Mouse (Mus musculus) layer of hippocampus, postnatal 10 days (tissue): ENCODE results near the gene Pitpna. TPM values are rescaled to one million over a fixed set of nuclear protein-coding genes. Genes with fewer than 3 reads are reported as not detected.

Source experiments
- DNase-seq, 2 experiments: peaks; one replicate each; pipeline ENCODE4 v3.0.0; 2021; ENCODE audit warnings: low spot score in 2 of 2
- total RNA-seq, 2 experiments: library from RNA; stranded (reverse); gene quantifications; 2 replicates each; pipeline ENCODE4 v1.2.3; 2021

Gene Pitpna
- total RNA-seq, 2 experiments from 2014 or later: 310 to 313 TPM

DNA sequence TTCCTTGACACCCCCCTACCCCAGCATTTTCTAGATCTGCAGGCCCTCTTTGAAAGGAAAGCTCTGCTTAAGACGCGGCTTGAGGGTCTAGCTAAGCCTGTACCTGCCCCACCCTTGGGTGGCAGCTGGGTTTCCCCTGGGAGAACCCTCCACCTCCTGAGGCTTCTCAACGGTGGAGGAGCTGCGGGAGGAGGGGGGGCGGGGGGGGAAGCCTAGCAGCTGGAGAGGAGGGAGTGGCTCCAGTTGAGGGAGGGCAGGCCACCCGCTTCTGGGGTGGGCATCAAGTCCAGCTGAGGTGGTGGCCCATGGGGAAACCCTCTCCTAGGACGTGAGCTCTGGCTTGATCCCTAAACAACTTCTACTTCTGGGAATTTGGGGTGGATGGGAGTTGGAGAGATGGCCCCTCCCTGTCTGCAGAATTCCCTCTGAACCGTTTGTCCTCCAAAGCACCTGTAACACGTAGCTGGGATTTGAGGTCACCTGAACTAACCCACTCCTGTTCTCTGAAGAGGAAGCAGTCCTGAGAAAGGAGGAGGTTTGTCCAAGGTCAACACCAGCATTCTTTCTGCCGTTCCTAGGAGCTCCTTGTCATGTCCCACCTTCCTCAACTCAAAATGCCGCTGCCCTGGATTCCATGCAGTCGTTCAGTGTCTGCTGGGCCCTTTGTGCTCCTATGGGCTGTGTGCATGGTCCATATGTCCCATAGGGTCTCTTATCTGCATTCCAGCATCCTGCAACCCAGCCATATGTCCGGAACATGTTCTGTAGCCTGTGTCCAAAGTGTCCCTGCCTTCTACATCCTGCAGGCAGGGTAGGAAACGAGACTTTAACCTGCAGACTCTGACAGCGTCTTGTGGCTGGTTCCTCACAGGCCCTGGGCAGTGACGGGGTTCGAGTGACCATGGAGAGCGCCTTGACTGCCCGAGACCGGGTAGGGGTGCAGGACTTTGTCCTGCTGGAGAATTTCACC lies 69.0 kb downstream of the Pitpna start:
- no peak for DNase-seq

DNA sequence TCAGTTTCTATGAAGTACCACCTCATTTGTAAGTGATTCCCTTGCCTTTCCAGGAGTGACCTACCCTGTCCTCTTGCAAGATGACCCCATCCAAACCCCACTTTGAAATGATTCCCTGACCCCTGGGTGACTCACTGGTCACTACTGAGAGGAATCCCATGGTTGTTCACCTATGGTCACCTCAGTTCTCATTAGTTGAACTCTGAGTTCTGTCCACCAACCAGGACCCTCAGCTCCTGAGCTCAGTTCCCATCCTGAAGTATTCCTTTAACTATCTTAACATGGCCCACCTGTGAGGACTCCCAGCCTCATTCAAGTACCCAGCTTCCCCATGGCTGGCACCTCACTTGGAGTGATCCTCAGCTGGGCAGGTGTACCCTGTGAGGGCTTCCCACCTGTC lies 69.9 kb downstream of the Pitpna start:
- no peak for DNase-seq

DNA sequence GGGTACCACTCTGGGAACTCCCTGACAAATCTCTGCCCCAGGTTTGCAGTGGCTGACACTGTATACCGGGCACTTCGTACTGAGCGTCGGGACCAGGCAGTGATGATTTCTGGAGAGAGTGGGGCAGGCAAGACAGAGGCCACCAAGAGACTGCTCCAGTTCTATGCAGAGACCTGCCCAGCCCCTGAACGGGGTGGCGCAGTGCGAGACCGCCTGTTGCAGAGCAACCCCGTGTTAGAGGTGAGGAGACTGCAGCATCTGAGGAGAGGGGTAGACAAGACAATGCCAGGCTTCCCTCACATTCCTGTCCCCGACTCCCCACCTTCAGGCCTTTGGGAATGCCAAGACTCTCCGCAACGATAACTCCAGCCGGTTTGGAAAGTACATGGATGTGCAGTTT lies 70.4 kb downstream of the Pitpna start:
- no peak for DNase-seq

DNA sequence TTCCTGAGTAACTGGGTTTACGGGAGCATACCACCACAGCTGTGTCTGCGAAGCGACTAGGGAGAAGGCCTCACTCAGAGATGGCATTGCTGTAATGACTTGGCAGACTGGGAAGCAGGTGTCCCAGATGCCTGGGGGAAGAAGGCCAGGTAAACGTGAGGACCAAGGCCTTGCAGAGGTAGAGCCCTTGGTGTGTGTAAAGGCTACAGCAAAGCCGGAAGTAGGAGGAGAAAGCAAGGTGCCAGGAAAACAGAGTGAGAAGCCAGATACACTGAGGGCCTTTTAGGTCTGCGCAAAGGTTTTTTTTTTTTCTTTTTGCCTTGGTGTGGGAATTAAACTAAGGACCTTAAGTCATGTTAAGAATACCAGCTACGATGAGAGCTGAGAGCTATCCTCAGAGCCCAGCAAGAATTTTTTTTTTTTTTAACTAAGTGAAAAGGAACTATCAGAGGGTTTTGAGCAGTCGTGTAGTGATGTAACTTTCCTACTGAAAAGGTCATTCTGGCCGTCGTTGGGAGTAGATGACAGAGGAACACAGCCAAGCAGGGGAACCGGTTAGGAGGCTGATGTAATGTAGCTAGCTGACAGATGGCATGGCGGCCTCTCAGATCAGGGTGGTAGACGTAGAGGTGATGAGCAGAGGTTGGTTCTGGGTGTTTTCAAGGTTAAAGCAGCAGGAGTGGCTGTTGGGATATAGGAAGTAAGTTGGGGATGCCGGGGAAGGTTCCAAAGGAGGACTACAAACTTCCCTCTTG lies 71.3 kb downstream of the Pitpna start:
- no peak for DNase-seq

DNA sequence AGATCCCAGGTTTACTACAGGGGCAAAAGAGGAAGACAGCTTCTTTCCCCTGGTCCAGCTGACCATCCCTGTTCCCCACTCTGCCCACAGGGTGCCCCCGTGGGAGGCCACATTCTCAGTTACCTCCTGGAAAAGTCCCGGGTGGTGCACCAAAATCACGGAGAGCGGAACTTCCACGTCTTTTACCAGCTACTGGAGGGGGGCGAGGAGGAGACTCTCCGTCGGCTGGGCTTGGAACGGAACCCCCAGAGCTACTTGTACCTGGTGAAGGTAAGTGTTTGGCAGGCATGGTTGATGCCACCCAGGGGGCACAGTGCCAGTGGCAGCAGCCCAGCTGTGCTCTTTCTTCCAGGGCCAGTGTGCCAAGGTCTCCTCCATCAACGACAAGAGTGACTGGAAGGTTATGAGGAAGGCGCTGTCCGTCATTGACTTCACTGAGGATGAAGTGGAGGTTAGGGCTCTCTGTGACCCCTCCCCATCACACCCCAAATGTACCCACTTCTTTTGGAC lies 72.2 kb downstream of the Pitpna start:
- no peak for DNase-seq

DNA sequence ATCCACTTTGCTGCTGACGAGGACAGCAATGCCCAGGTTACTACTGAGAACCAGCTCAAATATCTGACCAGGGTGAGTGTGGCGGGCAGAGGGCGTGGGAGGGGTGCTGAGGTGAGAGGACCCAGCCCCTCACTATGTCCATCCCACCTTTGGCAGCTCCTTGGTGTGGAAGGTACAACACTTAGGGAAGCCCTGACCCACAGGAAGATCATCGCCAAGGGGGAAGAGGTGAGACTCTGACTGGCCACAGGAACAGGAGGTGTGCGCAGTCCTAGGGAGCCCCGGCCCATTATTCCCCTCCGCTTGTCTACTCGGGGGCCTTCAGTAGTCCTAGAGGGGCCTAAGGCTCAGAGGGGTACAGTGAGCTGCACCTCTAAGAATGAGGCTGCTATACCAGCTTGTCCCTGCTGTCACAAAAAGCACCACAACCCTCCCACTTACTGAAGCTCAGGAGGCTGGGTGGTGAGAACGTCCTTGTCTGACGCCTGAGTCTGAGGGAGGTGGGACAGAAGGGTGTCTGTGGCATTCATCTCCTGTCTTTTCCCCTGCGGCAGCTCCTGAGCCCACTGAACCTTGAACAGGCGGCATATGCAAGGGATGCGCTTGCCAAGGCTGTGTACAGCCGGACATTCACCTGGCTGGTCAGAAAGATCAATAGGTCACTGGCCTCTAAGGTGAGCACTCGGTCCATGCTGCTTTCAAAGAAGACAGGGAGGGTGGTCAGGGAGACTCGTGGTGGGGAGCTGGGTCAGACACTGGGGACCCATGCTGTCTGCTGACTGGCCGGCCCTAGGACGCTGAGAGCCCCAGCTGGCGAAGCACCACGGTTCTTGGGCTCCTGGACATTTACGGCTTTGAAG lies 73.3 kb downstream of the Pitpna start:
- DNase-seq: no peak

DNA sequence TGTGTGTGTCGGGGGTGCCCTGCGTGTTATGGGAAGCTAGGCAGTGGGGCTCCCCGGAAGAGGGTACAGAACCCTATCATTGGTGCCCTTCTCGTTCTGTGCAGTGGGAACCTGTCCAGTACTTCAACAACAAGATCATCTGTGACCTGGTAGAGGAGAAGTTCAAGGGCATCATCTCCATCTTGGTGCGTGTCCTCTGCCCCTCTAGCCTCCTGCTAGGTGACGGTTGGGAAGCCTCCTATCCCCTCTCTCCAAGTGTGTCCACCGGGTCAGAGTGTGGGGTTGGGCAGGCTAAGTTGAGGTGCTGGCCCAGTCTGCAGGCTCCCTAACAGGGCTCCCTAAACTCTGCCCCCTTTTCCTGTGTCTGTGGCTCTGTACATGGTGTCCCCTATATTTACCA lies 74.2 kb downstream of the Pitpna start:
- no peak for DNase-seq

DNA sequence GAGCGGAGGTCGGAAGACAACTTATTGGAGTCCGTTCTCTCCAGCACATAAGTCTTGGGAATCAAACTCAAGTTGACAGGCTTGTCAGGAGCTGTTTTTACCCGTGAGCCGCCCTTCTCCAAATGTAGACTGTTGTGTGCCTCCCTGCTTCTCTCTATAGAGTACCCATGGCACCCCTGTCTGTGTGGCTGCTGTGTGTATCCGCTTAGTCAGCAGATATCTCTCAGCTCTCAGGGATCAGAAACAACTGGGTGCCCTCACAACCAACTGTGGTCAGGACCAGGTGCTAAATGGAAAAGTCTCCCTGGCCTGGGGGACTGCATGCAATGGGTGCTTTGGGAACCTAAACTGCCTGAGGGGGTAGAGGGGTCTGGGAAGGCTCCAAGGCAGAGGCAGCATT lies 78.4 kb downstream of the Pitpna start:
- no peak for DNase-seq

DNA sequence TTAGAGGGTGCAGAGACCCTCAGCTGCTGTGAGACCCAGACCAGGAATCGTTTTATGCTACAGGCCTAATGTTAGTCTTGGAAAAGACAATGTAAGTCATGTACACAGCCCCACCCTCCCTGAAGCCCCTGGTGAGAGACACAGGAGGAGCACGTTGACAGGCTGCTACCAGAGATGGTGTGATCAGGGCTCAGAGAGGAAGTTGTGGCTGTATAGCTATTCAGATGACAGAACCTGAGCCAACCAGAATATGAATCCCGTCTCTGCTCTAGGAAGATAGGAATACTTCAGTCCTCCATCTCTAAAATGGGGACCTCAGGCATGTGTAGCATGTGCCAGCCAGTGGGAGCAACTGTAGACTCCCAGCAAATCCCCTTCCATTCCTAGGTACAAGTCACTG lies 80.7 kb downstream of the Pitpna start:
- DNase-seq: no peak

DNA sequence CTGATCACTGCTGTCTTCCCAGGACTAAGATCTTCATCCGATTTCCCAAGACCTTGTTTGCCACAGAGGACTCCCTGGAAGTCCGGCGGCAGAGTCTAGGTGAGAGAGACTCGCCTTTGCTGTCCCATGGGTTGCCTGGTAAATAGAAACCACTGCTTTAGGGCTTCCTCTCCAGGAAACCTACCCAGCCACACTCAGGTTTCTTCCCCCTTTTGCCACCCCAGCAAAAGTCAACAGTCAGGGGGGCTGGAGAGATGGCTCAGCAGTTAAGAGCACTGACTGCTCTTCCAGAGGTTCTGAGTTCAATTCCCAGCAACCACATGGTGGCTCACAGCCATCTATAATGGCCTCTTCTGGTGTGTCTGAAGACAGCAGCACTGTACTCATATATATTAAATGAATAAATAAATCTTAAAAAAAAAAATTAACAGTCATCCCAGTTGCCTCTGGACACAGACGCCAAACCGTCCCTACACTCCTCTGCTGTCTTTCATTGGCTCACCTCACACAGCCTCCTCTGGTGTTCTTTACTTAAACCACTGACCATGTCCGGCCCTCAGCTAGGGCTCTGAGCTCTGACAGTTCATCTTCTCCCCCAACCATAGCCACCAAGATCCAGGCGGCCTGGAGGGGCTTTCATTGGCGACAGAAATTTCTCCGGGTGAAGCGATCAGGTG lies 81.4 kb downstream of the Pitpna start:
- DNase-seq: no peak

DNA sequence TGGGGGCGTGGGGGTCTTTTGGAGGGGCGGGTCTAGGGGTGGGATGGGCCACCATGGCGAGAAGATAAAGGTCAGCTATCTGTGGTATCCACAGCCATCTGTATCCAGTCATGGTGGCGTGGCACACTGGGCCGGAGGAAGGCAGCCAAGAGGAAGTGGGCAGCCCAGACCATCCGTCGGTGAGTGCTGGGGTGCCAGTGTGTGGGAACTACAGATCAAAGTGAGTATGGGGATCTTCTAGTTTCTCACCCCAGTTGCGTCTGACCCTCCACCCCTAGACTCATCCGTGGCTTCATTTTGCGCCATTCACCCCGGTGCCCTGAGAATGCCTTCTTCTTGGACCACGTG lies 81.9 kb downstream of the Pitpna start:
- DNase-seq: no peak

DNA sequence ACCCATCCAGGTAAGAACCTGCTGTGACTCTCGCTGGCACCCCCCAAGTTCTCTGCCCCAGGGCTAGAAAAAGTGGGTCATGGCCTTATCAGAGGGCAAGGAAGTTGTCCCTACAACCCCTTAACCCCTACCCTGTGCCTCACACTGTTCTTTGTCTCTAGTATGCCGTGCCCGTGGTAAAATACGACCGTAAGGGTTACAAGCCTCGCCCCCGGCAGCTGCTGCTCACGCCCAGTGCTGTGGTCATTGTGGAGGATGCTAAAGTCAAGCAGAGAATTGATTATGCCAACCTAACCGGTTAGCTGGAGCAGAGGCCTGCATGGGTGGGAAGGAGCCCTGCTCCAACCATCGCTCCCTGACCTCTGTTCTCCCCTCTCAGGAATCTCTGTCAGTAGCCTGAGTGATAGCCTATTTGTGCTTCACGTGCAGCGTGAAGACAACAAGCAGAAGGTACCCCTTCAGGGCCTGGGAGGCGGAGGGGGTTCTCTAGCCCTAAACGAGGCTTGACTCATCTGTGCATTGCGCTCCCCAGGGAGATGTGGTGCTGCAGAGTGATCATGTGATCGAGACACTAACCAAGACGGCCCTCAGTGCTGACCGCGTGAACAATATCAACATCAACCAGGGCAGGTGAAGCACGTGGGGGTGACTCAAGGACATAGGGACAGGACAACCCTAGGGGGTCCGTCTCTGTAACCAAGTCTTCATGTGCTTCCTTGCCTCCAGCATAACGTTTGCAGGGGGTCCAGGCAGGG lies 83.7 kb downstream of the Pitpna start:
- DNase-seq: no peak

DNA sequence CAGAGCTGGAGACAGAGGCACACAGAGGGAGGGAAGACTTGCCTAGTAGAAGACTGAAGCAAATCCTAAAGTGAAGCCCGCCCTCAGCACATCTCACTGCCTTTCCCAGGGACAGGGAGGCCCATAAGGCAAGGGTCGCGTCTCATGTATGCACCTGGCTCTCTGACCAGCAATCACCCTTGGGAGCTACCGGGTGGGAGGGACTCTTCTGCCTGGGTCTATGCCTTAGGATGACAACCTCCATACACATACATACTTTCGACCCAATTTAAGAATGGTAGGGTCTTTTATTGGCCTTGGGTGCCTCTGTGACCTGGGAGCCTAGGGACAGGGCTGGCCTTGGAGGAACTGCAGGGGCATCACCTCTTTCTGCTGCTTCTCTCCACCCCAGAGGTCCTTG lies 85.5 kb downstream of the Pitpna start:
- no peak for DNase-seq

DNA sequence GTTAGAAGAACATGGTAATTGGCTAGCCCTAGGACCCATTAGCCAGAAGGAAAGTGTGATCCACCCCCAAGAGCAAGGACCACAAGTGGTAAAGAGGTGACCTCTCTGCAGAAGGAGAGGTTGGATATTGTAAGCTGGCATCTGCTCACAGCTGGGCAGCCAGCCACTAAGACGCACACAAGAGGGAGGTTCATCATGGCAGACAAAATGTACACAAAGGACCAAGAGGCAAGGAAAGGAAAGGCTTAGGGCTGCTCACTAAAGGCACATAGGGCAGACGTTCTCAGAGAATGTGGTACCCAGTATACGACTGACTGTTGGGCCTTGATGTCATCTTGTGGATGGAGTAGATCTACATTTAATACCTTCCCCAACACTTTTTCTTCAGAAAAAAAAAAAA lies 87.0 kb downstream of the Pitpna start:
- no peak for DNase-seq

DNA sequence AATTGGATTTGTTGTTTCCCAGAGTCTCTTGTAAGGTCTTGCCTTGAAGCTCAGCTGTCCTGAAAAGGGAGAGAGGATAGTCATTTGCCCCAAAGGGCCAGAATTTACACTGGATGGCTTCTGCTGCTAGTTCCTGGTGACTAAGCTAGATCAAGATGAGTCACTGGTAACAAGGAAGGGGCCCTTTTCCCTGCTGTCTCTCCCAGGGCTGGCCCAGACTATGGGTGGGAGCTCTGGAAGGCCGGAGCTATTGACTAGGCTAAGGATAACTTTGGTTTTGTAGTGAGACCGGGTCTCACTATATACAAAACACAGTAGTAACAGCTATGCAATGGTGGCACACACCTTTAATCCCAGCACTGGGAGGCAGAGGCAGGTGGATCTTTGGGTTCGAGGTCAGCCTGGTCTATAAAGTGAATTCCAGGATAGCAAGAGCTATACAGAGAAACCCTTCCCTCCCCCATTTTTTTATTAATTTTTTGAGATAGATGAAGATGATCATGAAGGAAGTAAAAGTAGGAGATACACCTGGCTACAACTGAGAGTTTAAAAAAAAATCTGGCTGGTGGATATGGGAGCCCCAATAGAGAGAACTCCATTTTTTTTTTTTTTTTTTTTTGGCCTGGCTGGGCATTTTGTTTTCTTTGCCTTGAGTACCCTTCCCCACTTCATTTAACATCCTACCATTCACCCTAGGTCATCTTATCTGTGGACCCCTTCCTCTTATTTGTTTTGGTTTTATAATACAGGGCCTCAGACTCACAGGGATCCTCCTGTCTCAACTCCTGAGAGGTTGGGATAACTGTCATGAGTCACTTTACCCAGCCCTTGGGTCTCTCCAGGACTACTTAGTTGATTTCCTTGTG lies 90.2 kb downstream of the Pitpna start:
- no peak for DNase-seq
